Mouse (Mus musculus): ENCODE data around the gene Snx13. TPM values are rescaled to one million over a fixed set of nuclear protein-coding genes. Genes with fewer than 3 reads are reported as not detected.

Gene Snx13
- polyA plus RNA-seq, 1 experiment from 2014 or later, result 28.5 TPM

MicroRNAs encoded within 50 kb of the gene (microRNA counts, 519-probe panel; counts per million panel counts)
- microRNA mmu-miR-680, result not detected

Small RNA genes within 50 kb of the gene (microRNA-seq; reads per million reads assigned to microRNA genes)
- not detected for gene Mir680-3

Other genes with a start within 250 kb of the Snx13 start
- 4.4 and 4.6 TPM in 2 replicates for gene Hdac9, start 130.1 kb upstream of the Snx13 start, polyA plus RNA-seq (2015; fragmentation: Nextera tagmentation; extraction: Ambion mirVana)
- gene Prps1l1, start 62.4 kb upstream of the Snx13 start, polyA plus RNA-seq (2015; fragmentation: Nextera tagmentation; extraction: Ambion mirVana), result not detected in 2 replicates